Mouse (Mus musculus): ENCODE results near the gene Itga9.
A peak's percentile ranks its signal among the peaks of the same experiment; 100 is the strongest.

Gene Itga9

GRCm38 (mm10) chr9:118653436-118653835 lies 46.9 kb downstream of the Itga9 start:
- DNase-seq (ENCODE audit: low read depth, low spot score), result no peak

- no peak for DNase-seq (ENCODE audit: low read depth, low spot score)
These were observed 48.5 kb downstream of the Itga9 start for GRCm38 (mm10) chr9:118654969-118655368.

- no peak for DNase-seq (ENCODE audit: low read depth, low spot score)
These were observed 49.2 kb downstream of the Itga9 start for GRCm38 (mm10) chr9:118655726-118656125.

- peak; percentile 46 for DNase-seq (ENCODE audit: low read depth, low spot score)
These were observed 51.7 kb downstream of the Itga9 start for GRCm38 (mm10) chr9:118658159-118658558.

- DNase-seq (ENCODE audit: low read depth, low spot score), result no peak
These were observed 53.3 kb downstream of the Itga9 start for GRCm38 (mm10) chr9:118659809-118660208.

- no peak for DNase-seq (ENCODE audit: low read depth, low spot score)
These were observed 53.8 kb downstream of the Itga9 start for GRCm38 (mm10) chr9:118660259-118660658.

GRCm38 (mm10) chr9:118662026-118662425 lies 55.5 kb downstream of the Itga9 start:
- DNase-seq (ENCODE audit: low read depth, low spot score), result no peak

GRCm38 (mm10) chr9:118662476-118662875 lies 56.0 kb downstream of the Itga9 start:
- DNase-seq (ENCODE audit: low read depth, low spot score), result no peak

GRCm38 (mm10) chr9:118663938-118664337 lies 57.4 kb downstream of the Itga9 start:
- DNase-seq (ENCODE audit: low read depth, low spot score), result no peak

GRCm38 (mm10) chr9:118666069-118666468 lies 59.6 kb downstream of the Itga9 start:
- DNase-seq (ENCODE audit: low read depth, low spot score), result no peak

- DNase-seq (ENCODE audit: low read depth, low spot score), result no peak
These were observed 63.2 kb downstream of the Itga9 start for GRCm38 (mm10) chr9:118669696-118670095.

GRCm38 (mm10) chr9:118674277-118674676 lies 67.8 kb downstream of the Itga9 start:
- DNase-seq (ENCODE audit: low read depth, low spot score), result peak; percentile 55

GRCm38 (mm10) chr9:118674761-118675160 lies 68.3 kb downstream of the Itga9 start:
- peak; percentile 44 for DNase-seq (ENCODE audit: low read depth, low spot score)

GRCm38 (mm10) chr9:118675573-118676170 lies 69.2 kb downstream of the Itga9 start:
- no peak for DNase-seq (ENCODE audit: low read depth, low spot score)

GRCm38 (mm10) chr9:118676692-118677091 lies 70.2 kb downstream of the Itga9 start:
- DNase-seq (ENCODE audit: low read depth, low spot score), result no peak

GRCm38 (mm10) chr9:118677349-118677748 lies 70.9 kb downstream of the Itga9 start:
- DNase-seq (ENCODE audit: low read depth, low spot score), result no peak

GRCm38 (mm10) chr9:118678020-118678750 lies 71.7 kb downstream of the Itga9 start:
- peak; percentile 47 for DNase-seq (ENCODE audit: low read depth, low spot score)

- no peak for DNase-seq (ENCODE audit: low read depth, low spot score)
These were observed 72.3 kb downstream of the Itga9 start for GRCm38 (mm10) chr9:118678759-118679158.

- no peak for DNase-seq (ENCODE audit: low read depth, low spot score)
These were observed 75.0 kb downstream of the Itga9 start for GRCm38 (mm10) chr9:118681506-118681905.

GRCm38 (mm10) chr9:118682154-118682553 lies 75.7 kb downstream of the Itga9 start:
- no peak for DNase-seq (ENCODE audit: low read depth, low spot score)

GRCm38 (mm10) chr9:118683507-118683906 lies 77.0 kb downstream of the Itga9 start:
- no peak for DNase-seq (ENCODE audit: low read depth, low spot score)

GRCm38 (mm10) chr9:118684343-118684742 lies 77.9 kb downstream of the Itga9 start:
- peak; percentile 47 for DNase-seq (ENCODE audit: low read depth, low spot score)
